Mouse (Mus musculus) ES-Bruce4 (cell line): ENCODE results near the gene Isl1.

Source experiments
- CTCF ChIP-seq: IDR thresholded peaks from one replicate; pipeline ENCODE4 v1.8.1; 2011; ENCODE audit warnings: low read depth, low read length
- EP300 ChIP-seq: IDR thresholded peaks from 2 replicates; pipeline ENCODE4 v1.6.1; 2011; ENCODE audit warnings: low read depth, low read length; ENCODE audit not compliant: insufficient read depth
- POLR2A ChIP-seq: IDR thresholded peaks from one replicate; pipeline ENCODE4 v1.8.1; 2011; ENCODE audit warnings: low read length; ENCODE audit not compliant: insufficient read depth

GRCm38 (mm10) chr13:116311011-116311410 is 1.5 kb upstream of the Isl1 start:
- no peak for TF ChIP-seq CTCF
- TF ChIP-seq POLR2A, result no peak
- no peak for TF ChIP-seq EP300
